Mouse (Mus musculus) limb, embryonic 15.5 days (tissue): ENCODE measurements around the gene Mrpl20. TPM values are rescaled to one million over a fixed set of nuclear protein-coding genes. Genes with fewer than 3 reads are reported as not detected.

Experiments used
- microRNA-seq: library from miRNA; unstranded; fragments of <30 nt; microRNA quantifications from one replicate; pipeline ENCODE4, GENCODE M21; 2016
- polyA plus RNA-seq: library from polyadenylated mRNA; unstranded; fragments of >200 nt; fragmentation: Nextera tagmentation; extraction: Ambion mirVana; gene quantifications from 2 replicates; pipeline ENCODE4 v1.2.1, GENCODE M21; 2015

Gene Mrpl20
- polyA plus RNA-seq, 1 experiment from 2014 or later = 184 TPM

Small RNA genes lying within 50 kb of the gene (microRNA-seq; reads per million reads assigned to microRNA genes)
- not detected for gene Gm27743

Other genes starting within 250 kb of the Mrpl20 start
- gene Nadk, start 240.5 kb upstream of the Mrpl20 start, polyA plus RNA-seq = 85.7 and 90.6 TPM in 2 replicates
- 6.8 and 7.4 TPM in 2 replicates for gene Slc35e2, start 201.5 kb upstream of the Mrpl20 start, polyA plus RNA-seq
- 58.8 and 59.9 TPM in 2 replicates for gene Cdk11b, start 178.0 kb upstream of the Mrpl20 start, polyA plus RNA-seq
- gene Gm10563, start 157.5 kb upstream of the Mrpl20 start, polyA plus RNA-seq = not detected in 2 replicates
- 23.7 and 36.9 TPM in 2 replicates for gene Mmp23, start 149.5 kb upstream of the Mrpl20 start, polyA plus RNA-seq
- 30.1 and 34.3 TPM in 2 replicates for gene Mib2, start 133.7 kb upstream of the Mrpl20 start, polyA plus RNA-seq
- gene Fndc10, start 108.5 kb upstream of the Mrpl20 start, polyA plus RNA-seq = 11.1 and 11.5 TPM in 2 replicates
- gene Ssu72, start 98.1 kb upstream of the Mrpl20 start, polyA plus RNA-seq = 132 and 139 TPM in 2 replicates
- gene Tmem240, start 68.1 kb upstream of the Mrpl20 start, polyA plus RNA-seq = 0.94 and 1.3 TPM in 2 replicates
- gene Atad3a, start 41.8 kb upstream of the Mrpl20 start, polyA plus RNA-seq = 84.1 and 91.5 TPM in 2 replicates
- gene Vwa1, start 28.2 kb upstream of the Mrpl20 start, polyA plus RNA-seq = 17.6 and 21.3 TPM in 2 replicates
- 0.38 and 0.52 TPM in 2 replicates for gene Tmem88b, start 17.0 kb upstream of the Mrpl20 start, polyA plus RNA-seq
- not detected in 2 replicates for gene Ankrd65, start 12.4 kb upstream of the Mrpl20 start, polyA plus RNA-seq
- gene Ccnl2, start 9.6 kb downstream of the Mrpl20 start, polyA plus RNA-seq = 185 and 187 TPM in 2 replicates
- gene Aurkaip1, start 28.4 kb downstream of the Mrpl20 start, polyA plus RNA-seq = 123 and 128 TPM in 2 replicates
- gene Mxra8, start 36.8 kb downstream of the Mrpl20 start, polyA plus RNA-seq = 150 and 197 TPM in 2 replicates
- gene Dvl1, start 44.5 kb downstream of the Mrpl20 start, polyA plus RNA-seq = 7.1 and 10.4 TPM in 2 replicates
- gene Tas1r3, start 60.5 kb downstream of the Mrpl20 start, polyA plus RNA-seq = 0.32 and 0.42 TPM in 2 replicates
- 19.7 and 20.8 TPM in 2 replicates for gene Cptp, start 66.6 kb downstream of the Mrpl20 start, polyA plus RNA-seq
- 69.5 and 72.3 TPM in 2 replicates for gene Ints11, start 66.7 kb downstream of the Mrpl20 start, polyA plus RNA-seq
- gene Pusl1, start 88.9 kb downstream of the Mrpl20 start, polyA plus RNA-seq = 61.8 and 66.6 TPM in 2 replicates
- gene Acap3, start 88.9 kb downstream of the Mrpl20 start, polyA plus RNA-seq = 23.3 and 23.8 TPM in 2 replicates
- gene Ube2j2, start 141.0 kb downstream of the Mrpl20 start, polyA plus RNA-seq = 87.9 and 99.7 TPM in 2 replicates
- 48.3 and 50.3 TPM in 2 replicates for gene C1qtnf12, start 159.4 kb downstream of the Mrpl20 start, polyA plus RNA-seq
- gene B3galt6, start 189.8 kb downstream of the Mrpl20 start, polyA plus RNA-seq = 16.1 and 16.4 TPM in 2 replicates
- 175 and 176 TPM in 2 replicates for gene Sdf4, start 190.0 kb downstream of the Mrpl20 start, polyA plus RNA-seq
- 0.55 and 0.99 TPM in 2 replicates for gene Tnfrsf4, start 211.0 kb downstream of the Mrpl20 start, polyA plus RNA-seq
- gene Tnfrsf18, start 223.3 kb downstream of the Mrpl20 start, polyA plus RNA-seq = 3.6 and 5.4 TPM in 2 replicates